Mouse (Mus musculus) Patski (cell line): Measurements from ENCODE around the gene I830077J02Rik. TPM values are rescaled to one million over a fixed set of nuclear protein-coding genes. Genes with fewer than 3 reads are reported as not detected.
A peak's percentile ranks its signal among the peaks of the same experiment; 100 is the strongest.
"Not testable (repeated sequence)": the region's sequence is repeated elsewhere in the genome, so short reads cannot be mapped to it uniquely, and the experiment has no call there.

ENCODE experiments used
- ATAC-seq: fragments of 100-300 bp; one replicate; pipeline ENCODE4 v1.8.0; 2021
- CTCF ChIA-PET: fragments of 350-600 bp; sonication (Branson Sonifier 250); formaldehyde crosslinking; loops from one replicate; lab custom pipeline; 2022; ENCODE audit warnings: inconsistent platforms; lab: Charles Lee
- POLR2A ChIA-PET: fragments of 350-600 bp; sonication (Branson Sonifier 250); formaldehyde crosslinking; loops from one replicate; lab custom pipeline; 2022; ENCODE audit warnings: antibody characterized with exemption, inconsistent platforms; lab: Charles Lee
- DNase-seq: peaks from one replicate; pipeline ENCODE4 v3.0.0-alpha.2; 2011; ENCODE audit warnings: low read depth, low spot score
- H3K27me3 ChIP-seq: fragments of 371-371 bp; one replicate; pipeline ENCODE4 v1.5.1; 2021
- CTCF ChIP-seq: fragments of 100-300 bp; IDR thresholded peaks from one replicate; pipeline ENCODE4 v1.5.1; 2021
- in situ Hi-C: fragments of 300-500 bp; cut with MboI; formaldehyde crosslinking; loops from 3 replicates; pipeline ENCODE4 v1.11.1; 2018; ENCODE audit warnings: low pct_unique_long_range_greater_than_20kb, mixed read lengths
- polyA plus RNA-seq: library from polyadenylated mRNA; unstranded; gene quantifications from one replicate; pipeline ENCODE4 v1.2.3, GENCODE M21; 2021

I830077J02Rik gene
- polyA plus RNA-seq, 1 experiment from 2014 or later: 0.09 TPM

DNA sequence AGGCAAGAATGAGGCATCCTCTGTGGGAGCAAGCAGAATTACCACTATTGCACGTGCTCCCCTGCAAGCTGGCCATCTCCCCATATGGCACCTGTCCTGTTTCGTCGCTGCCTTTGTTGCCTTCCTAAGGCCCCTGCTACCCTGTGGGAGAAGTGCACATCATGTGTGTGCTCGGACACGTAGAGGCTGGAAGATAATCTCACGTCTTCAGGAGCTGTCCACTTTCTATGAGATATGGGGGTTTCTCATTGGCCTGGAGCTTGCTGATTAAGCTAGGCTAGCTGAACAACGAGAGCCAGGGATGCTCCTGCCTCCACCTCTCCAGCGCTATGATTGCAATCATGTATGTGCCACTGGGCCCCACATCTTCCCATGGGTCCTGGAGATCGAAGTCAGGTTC, 7.8 kb downstream of the I830077J02Rik start:
- no peak for ATAC-seq

DNA sequence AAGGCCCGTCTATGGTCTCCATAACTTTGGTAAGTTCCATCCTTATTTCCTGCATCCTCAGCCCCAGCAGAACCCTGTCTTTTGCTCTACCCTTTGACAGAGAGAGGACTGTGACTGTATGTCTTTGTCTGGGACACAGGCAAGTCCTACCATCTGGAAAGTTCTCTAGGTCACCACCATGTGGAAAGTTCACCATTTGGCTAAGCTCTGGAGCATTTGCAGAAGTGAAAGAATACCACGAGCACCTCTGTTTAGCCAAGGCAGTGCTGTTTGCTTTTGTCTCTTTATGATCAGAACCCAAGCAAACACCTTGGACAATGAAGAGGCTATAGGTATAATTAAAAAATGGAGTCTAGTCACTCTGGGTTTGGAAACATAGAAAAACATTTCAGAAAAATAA, 10.5 kb downstream of the I830077J02Rik start:
- ChIA-PET CTCF (interaction anchor here (0.8 to 1.9 kb wide), 3 partner anchors 14 to 247 kb away, joined by 3 to 5 read pairs (median 5); no protein-coding TSS in a partner anchor), POLR2A (interaction anchor here (1.3 kb wide), 1 partner anchor 14 kb away, joined by 4 read pairs; no protein-coding TSS in a partner anchor)
- TF ChIP-seq CTCF: no peak
- no peak for ATAC-seq
- DNase-seq: no peak
- no peaks in the 10 kb centered on the region for H3K27me3 ChIP-seq
- in situ Hi-C loops: no loop called here

More for the DNA sequence above, 7.8 kb downstream of the I830077J02Rik start:
- TF ChIP-seq CTCF: no peak
- in situ Hi-C loops: no loop called here
- no peaks in the 10 kb centered on the region for H3K27me3 ChIP-seq
- no peak for DNase-seq
- CTCF ChIA-PET: interaction anchor here (1.7 kb wide), 1 partner anchor 11 kb away, joined by 7 read pairs; no protein-coding TSS in a partner anchor
- POLR2A ChIA-PET: no interaction called here

DNA sequence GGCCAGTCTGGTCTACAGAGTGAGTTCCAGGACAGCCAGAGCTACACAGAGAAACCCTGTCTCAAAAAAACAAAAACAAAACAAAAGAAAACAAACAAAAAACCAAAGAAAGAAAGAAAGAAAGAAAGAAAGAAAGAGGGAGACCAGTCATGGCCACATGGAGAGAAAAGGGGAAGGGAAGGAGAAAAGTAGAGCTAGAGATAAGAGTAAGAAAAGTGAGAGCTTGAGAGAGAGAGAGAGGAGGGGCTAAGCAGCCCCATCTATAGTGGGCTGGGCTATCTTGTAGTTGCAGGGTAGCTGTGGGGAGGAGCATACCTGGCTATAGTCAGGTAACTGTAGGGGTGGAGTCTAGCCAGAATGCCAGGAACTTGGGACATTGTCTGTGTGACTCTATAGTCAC, 11.7 kb downstream of the I830077J02Rik start:
- CTCF ChIA-PET: interaction anchor here (0.7 to 1.9 kb wide), 3 partner anchors 9 to 22 kb away, joined by 3 to 5 read pairs (median 4); no protein-coding TSS in a partner anchor
- ATAC-seq, H3K27me3 ChIP-seq, in situ Hi-C loops, DNase-seq: not testable (repeated sequence)
- POLR2A ChIA-PET: interaction anchor here (0.8 kb wide), 1 partner anchor 149 kb away, joined by 4 read pairs; no protein-coding TSS in a partner anchor

DNA sequence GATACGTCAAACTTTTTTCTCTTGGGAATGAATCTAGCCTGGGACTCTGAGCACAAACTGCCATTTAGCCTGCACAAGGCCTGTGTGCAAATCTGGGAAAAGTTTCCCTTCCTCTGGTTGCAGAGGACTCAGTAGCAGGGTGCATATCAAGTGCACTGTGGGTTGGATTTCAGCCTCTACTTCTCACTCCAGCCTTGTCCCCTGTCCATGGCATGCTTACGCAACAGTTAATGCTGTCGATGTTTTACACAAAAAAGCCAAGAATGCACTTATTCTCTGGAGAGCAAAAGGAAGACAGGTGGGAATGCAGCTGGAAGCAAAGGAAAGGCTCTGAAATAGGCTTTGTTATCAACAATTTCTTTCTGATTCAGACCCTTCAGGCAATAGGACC, 14.1 kb downstream of the I830077J02Rik start:
- no peak for TF ChIP-seq CTCF

DNA sequence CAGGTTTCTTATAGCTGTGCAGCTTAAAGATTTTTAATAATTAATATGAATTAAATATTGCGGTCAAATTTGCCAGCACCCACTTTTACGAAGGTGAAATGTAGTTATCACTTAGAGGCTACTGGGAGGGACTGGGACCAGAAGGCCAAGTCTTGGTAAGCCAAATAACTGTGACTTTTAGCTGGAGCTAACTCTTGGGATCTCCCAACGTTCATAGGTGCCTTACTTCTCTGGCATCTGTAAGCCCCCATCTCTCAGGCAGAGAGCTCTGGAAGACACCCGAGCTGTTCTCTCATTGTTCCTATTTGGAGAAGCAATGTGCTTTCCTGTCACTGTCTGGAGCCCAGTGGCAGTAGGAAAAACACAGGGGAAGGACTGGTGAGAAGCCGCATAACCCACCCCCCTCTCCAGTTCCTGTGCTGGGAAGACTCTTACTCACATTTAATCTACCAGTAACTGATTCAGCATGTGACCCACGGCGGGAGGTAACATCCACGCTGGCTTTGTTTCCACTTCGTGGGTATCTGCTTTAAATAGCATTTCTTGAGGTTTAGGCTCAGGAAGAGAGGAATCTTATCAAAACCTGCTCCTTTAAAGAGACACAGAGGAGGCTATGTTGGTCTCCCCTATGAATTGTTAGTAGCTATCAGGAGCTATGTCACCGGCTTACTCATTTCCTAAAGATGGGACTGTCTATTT, 14.7 kb downstream of the I830077J02Rik start:
- peaks cover 5% of the 10 kb centered on the region for H3K27me3 ChIP-seq
- TF ChIP-seq CTCF: no peak
- no peak for DNase-seq
- ATAC-seq: peak; percentile 27
- ChIA-PET POLR2A (no interaction called here), CTCF (interaction anchor here (1.0 to 2.1 kb wide), 4 partner anchors 10 to 243 kb away, joined by 3 to 8 read pairs (median 4); no protein-coding TSS in a partner anchor)
- in situ Hi-C loops: no loop called here

More for the DNA sequence above, 14.1 kb downstream of the I830077J02Rik start:
- CTCF ChIA-PET: interaction anchor here (1.0 to 2.1 kb wide), 4 partner anchors 10 to 244 kb away, joined by 3 to 8 read pairs (median 4); no protein-coding TSS in a partner anchor
- in situ Hi-C loops: no loop called here
- peaks cover 2% of the 10 kb centered on the region for H3K27me3 ChIP-seq
- DNase-seq (no peak), ATAC-seq (no peak)
- POLR2A ChIA-PET: no interaction called here

DNA sequence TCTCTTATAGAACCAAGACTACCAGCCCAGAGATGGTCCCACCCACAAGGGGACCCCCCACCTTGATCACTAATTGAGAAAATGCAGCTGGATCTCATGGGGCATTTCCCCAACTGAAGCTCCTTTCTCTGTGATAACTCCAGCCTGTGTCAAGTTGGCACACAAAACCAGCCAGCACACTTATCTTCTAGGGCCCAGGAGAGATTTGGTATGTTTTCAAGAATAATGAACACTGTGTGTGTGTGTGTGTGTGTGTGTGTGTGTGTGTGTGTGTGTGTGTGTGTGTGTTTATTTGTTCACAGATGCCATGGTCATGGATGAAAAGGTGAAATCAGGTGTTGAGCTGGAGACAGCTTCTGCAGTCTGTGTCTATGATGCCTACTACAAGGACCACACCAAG, 16.0 kb downstream of the I830077J02Rik start:
- in situ Hi-C loops, H3K27me3 ChIP-seq, DNase-seq, ATAC-seq, POLR2A ChIA-PET: not testable (repeated sequence)
- CTCF ChIA-PET: interaction anchor here (0.7 kb wide), 1 partner anchor 20 kb away, joined by 5 read pairs; no protein-coding TSS in a partner anchor

DNA sequence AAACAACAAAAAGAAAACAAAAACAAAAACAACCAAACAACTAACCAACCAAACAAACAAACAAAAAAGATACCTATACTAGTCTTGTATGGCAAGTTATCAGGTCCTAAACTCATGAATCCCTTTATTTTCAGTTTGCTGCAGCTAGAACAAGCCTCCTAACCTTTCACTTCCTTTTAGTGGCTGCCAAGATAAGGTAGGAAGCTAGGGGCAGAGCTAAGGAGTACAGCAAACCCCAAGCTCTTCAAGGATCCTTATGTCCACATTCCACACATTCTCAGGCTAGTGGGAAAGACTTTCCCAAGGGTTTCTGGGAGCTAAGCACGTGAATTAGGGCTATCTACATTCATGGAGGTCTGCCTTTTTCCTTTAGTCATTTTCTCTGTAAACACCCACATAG, 17.2 kb downstream of the I830077J02Rik start:
- TF ChIP-seq CTCF: no peak
- peak; percentile 48 for ATAC-seq
- CTCF ChIA-PET: interaction anchor here (1.3 to 1.6 kb wide), 2 partner anchors 13 to 20 kb away, joined by 3 read pairs; no protein-coding TSS in a partner anchor
- H3K27me3 ChIP-seq: peaks cover 10% of the 10 kb centered on the region
- in situ Hi-C loops: no loop called here
- no peak for DNase-seq
- POLR2A ChIA-PET: no interaction called here

DNA sequence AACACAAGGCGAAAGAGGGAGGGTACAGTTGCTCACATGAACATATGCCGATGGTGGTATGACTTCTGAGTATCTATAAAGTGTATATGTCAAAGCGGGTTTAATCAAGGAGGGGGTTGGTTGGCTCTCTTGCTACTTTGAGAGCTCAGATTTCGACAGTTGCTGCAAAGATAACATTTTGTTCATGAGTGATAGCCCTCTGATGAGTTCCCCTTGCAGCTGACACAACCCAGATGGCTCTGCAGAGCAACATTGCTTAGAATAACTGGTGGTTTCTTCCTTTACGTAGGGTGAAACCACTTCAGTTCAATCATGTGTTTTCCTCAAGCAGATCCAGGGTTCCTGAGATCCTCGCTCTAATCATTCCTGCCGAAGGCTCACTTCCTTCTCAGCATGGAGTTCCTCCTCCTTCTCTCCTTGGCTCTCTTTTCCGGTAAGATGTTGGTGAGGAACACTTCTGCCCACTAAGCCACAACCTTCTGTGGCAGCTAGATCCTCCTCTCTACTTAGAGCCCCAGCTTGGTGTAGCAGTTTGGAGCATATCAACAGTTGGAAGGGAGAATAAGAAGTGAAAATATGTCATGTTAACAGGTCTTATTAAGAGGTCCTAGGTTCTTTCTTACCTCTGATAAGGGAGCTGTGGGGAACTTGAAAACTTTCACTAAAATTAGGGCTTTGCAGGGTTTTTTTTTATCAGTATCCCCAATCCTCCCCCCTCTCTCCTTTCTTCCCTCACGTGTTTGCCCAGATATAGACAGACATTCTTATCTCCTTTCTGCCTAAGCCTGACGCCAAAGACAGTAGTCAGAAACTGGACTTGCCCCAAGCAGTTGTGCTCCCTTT, 18.4 kb downstream of the I830077J02Rik start:
- ATAC-seq (no peak), DNase-seq (no peak)
- no peak for TF ChIP-seq CTCF
- in situ Hi-C loops: no loop called here
- H3K27me3 ChIP-seq: peaks cover 10% of the 10 kb centered on the region
- CTCF ChIA-PET: interaction anchor here (1.0 to 1.7 kb wide), 4 partner anchors 10 to 239 kb away, joined by 3 to 7 read pairs (median 6); no protein-coding TSS in a partner anchor
- POLR2A ChIA-PET: no interaction called here

DNA sequence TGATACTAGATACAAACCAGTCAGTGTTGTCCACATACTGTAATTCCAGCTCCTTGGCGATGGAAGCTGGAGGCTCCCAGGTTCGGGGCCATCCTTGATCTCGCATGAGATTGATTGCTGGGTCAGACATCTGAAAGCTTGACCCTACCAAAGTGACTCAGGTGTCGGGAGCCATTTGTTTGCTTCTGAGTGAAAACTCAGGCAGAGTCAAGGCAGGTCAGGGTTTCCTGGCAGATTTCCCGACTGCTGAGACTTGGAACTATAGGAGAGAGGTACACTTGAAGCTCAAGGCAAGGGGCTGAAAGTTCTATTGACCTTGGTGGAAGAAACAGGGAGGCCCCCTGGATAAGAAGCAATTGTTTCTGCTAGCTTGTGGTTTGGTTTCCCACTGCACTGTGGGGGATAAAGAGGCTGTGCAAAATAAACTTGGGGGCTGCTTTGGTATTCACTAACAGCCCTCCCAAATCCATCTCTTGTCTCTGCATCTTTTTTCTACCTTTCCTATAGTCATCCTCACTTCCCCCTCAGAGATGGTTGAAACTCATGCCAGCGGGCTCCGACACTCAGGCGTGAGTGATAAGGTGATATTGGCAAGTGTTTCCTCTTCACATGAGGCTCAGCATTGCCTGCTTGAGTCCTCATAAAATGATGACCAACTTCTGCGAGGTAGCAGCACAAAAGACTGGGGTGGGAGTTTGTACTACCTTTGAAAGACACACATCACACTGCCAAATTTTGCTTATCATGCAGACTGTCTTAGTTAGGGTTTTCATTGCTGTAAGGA, 20.2 kb downstream of the I830077J02Rik start:
- in situ Hi-C loops: no loop called here
- DNase-seq (no peak), ATAC-seq (no peak)
- CTCF ChIA-PET: interaction anchor here (1.5 kb wide), 1 partner anchor 16 kb away, joined by 7 read pairs; no protein-coding TSS in a partner anchor
- peaks cover 14% of the 10 kb centered on the region for H3K27me3 ChIP-seq
- POLR2A ChIA-PET: no interaction called here
- TF ChIP-seq CTCF: no peak
